Mouse (Mus musculus) brain, embryonic 14.5 days (tissue): ENCODE measurements around the gene C1qtnf7.

Experiments
- CTCF ChIP-seq: fragments of 200-500 bp; IDR thresholded peaks from 2 replicates; pipeline ENCODE4 v1.5.1; 2012; ENCODE audit warnings: inconsistent platforms, mild to moderate bottlenecking, moderate library complexity, borderline replicate concordance; ENCODE audit not compliant: insufficient read depth, insufficient read length; ENCODE audit errors: extremely low read depth
- POLR2A ChIP-seq: fragments of 200-500 bp; IDR thresholded peaks from 2 replicates; pipeline ENCODE4 v1.6.1; 2012; ENCODE audit warnings: mild to moderate bottlenecking, inconsistent platforms, borderline replicate concordance; ENCODE audit not compliant: poor library complexity, insufficient read depth, insufficient read length, severe bottlenecking; ENCODE audit errors: extremely low read depth

GRCm38 (mm10) chr5:43517313-43517712 is 2.0 kb downstream of the C1qtnf7 start:
- TF ChIP-seq POLR2A: no peak
- no peak for TF ChIP-seq CTCF
